Mouse (Mus musculus): ENCODE results near the gene Hist3h2ba. TPM values are rescaled to one million over a fixed set of nuclear protein-coding genes. Genes with fewer than 3 reads are reported as not detected.

The Hist3h2ba gene
- polyA plus RNA-seq, 1 experiment, result 0.97 TPM

- no peak for DNase-seq (ENCODE audit: low read depth)
Observed at GRCm38 (mm10) chr11:58985299-58985917, 36.7 kb downstream of the Hist3h2ba start.

GRCm38 (mm10) chr11:58989166-58989565 lies 40.4 kb downstream of the Hist3h2ba start:
- no peak for DNase-seq (ENCODE audit: low read depth)

- DNase-seq (ENCODE audit: low read depth), result no peak
Observed at GRCm38 (mm10) chr11:58990141-58990540, 41.4 kb downstream of the Hist3h2ba start.

GRCm38 (mm10) chr11:58990794-58991193 lies 42.1 kb downstream of the Hist3h2ba start:
- no peak for DNase-seq (ENCODE audit: low read depth)

GRCm38 (mm10) chr11:58991911-58992310 lies 43.2 kb downstream of the Hist3h2ba start:
- DNase-seq (ENCODE audit: low read depth), result no peak

GRCm38 (mm10) chr11:58993091-58993670 lies 44.5 kb downstream of the Hist3h2ba start:
- no peak for DNase-seq (ENCODE audit: low read depth)

- DNase-seq (ENCODE audit: low read depth), result no peak
Observed at GRCm38 (mm10) chr11:58994337-58994826, 45.7 kb downstream of the Hist3h2ba start.

GRCm38 (mm10) chr11:58995061-58995806 lies 46.5 kb downstream of the Hist3h2ba start:
- DNase-seq (ENCODE audit: low read depth), result no peak

GRCm38 (mm10) chr11:58995807-58996370 lies 47.2 kb downstream of the Hist3h2ba start:
- no peak for DNase-seq (ENCODE audit: low read depth)

- DNase-seq (ENCODE audit: low read depth), result no peak
Observed at GRCm38 (mm10) chr11:58997541-58997940, 48.8 kb downstream of the Hist3h2ba start.

Other genes starting within 250 kb of the Hist3h2ba start
- gene Olfr319, start 249.8 kb upstream of the Hist3h2ba start, polyA plus RNA-seq (2012; rRNA removed), result 0.06 TPM in 1 of 2 replicates, not detected in the other
- gene Olfr318, start 224.9 kb upstream of the Hist3h2ba start, polyA plus RNA-seq (2012; rRNA removed), result not detected in 2 replicates
- not detected in 2 replicates for gene Olfr317, start 209.7 kb upstream of the Hist3h2ba start, polyA plus RNA-seq (2012; rRNA removed)
- not detected in 2 replicates for gene Olfr316, start 196.2 kb upstream of the Hist3h2ba start, polyA plus RNA-seq (2012; rRNA removed)
- not detected in 2 replicates for gene Olfr315, start 175.7 kb upstream of the Hist3h2ba start, polyA plus RNA-seq (2012; rRNA removed)
- gene Olfr314, start 166.0 kb upstream of the Hist3h2ba start, polyA plus RNA-seq (2012; rRNA removed), result not detected in 2 replicates
- 3.3 and 4.8 TPM in 2 replicates for gene Fam183b, start 147.0 kb upstream of the Hist3h2ba start, polyA plus RNA-seq (2012; rRNA removed)
- gene Olfr313, start 133.9 kb upstream of the Hist3h2ba start, polyA plus RNA-seq (2012; rRNA removed), result not detected in 2 replicates
- gene Olfr312, start 119.7 kb upstream of the Hist3h2ba start, polyA plus RNA-seq (2012; rRNA removed), result not detected in 2 replicates
- gene Olfr311, start 109.7 kb upstream of the Hist3h2ba start, polyA plus RNA-seq (2012; rRNA removed), result not detected in 2 replicates
- 4.6 and 6.2 TPM in 2 replicates for gene Gm12258, start 101.8 kb upstream of the Hist3h2ba start, polyA plus RNA-seq (2012; rRNA removed)
- gene 2810021J22Rik, start 81.7 kb upstream of the Hist3h2ba start, polyA plus RNA-seq (2012; rRNA removed), result 7.6 and 9.1 TPM in 2 replicates
- 1.2 and 1.9 TPM in 2 replicates for gene Zfp39, start 44.7 kb upstream of the Hist3h2ba start, polyA plus RNA-seq (2012; rRNA removed)
- 0.03 TPM in 1 of 2 replicates, not detected in the other for gene Btnl10, start 31.0 kb upstream of the Hist3h2ba start, polyA plus RNA-seq (2012; rRNA removed)
- gene Rnf187, start 10.0 kb upstream of the Hist3h2ba start, polyA plus RNA-seq (2012; rRNA removed), result 163 and 165 TPM in 2 replicates
- 20.3 and 21.6 TPM in 2 replicates for gene Hist3h2a, start 5.8 kb downstream of the Hist3h2ba start, polyA plus RNA-seq (2012; rRNA removed)
- 0.39 and 1.3 TPM in 2 replicates for gene Trim17, start 5.8 kb downstream of the Hist3h2ba start, polyA plus RNA-seq (2012; rRNA removed)
- gene Trim11, start 29.2 kb downstream of the Hist3h2ba start, polyA plus RNA-seq (2012; rRNA removed), result 22.6 and 25.2 TPM in 2 replicates
- 0.37 and 0.70 TPM in 2 replicates for gene Obscn, start 187.5 kb downstream of the Hist3h2ba start, polyA plus RNA-seq (2012; rRNA removed)
- gene Iba57, start 214.8 kb downstream of the Hist3h2ba start, polyA plus RNA-seq (2012; rRNA removed), result 4.0 and 4.2 TPM in 2 replicates
- 2.8 and 4.4 TPM in 2 replicates for gene Gjc2, start 234.3 kb downstream of the Hist3h2ba start, polyA plus RNA-seq (2012; rRNA removed)
- 132 and 184 TPM in 2 replicates for gene Guk1, start 243.3 kb downstream of the Hist3h2ba start, polyA plus RNA-seq (2012; rRNA removed)

All from gonadal fat pad, adult 2 months (tissue).